Mouse (Mus musculus): Measurements from ENCODE around the gene Taf1.
"Not testable (repeated sequence)": the region's sequence is repeated elsewhere in the genome, so short reads cannot be mapped to it uniquely, and the experiment has no call there.

Gene Taf1

GRCm38 (mm10) chrX:101532347-101533221 lies at the start of gene Taf1:
Gene Taf1, plus strand, starts transcription at chrX:101532734.
- peak; percentile 81 for DNase-seq (ENCODE audit: extremely low read depth, low read depth, low spot score)

GRCm38 (mm10) chrX:101486487-101487152 lies 45.9 kb upstream of the Taf1 start:
- not testable (repeated sequence) for DNase-seq (ENCODE audit: extremely low read depth, low read depth, low spot score)

- no peak for DNase-seq (ENCODE audit: extremely low read depth, low read depth, low spot score)
Observed at GRCm38 (mm10) chrX:101504636-101505035, 27.9 kb upstream of the Taf1 start.

- DNase-seq (ENCODE audit: extremely low read depth, low read depth, low spot score): no peak
Observed at GRCm38 (mm10) chrX:101515710-101516109, 16.8 kb upstream of the Taf1 start.

- no peak for DNase-seq (ENCODE audit: extremely low read depth, low read depth, low spot score)
Observed at GRCm38 (mm10) chrX:101518006-101518405, 14.5 kb upstream of the Taf1 start.

GRCm38 (mm10) chrX:101522027-101522426 lies 10.5 kb upstream of the Taf1 start:
- no peak for DNase-seq (ENCODE audit: extremely low read depth, low read depth, low spot score)

GRCm38 (mm10) chrX:101527356-101527755 lies 5.2 kb upstream of the Taf1 start:
- DNase-seq (ENCODE audit: extremely low read depth, low read depth, low spot score): no peak

GRCm38 (mm10) chrX:101585455-101585854 lies 52.9 kb downstream of the Taf1 start:
- DNase-seq (ENCODE audit: extremely low read depth, low read depth, low spot score): no peak

- DNase-seq (ENCODE audit: extremely low read depth, low read depth, low spot score): no peak
Observed at GRCm38 (mm10) chrX:101616183-101616582, 83.6 kb downstream of the Taf1 start.

GRCm38 (mm10) chrX:101617889-101618288 lies 85.4 kb downstream of the Taf1 start:
- DNase-seq (ENCODE audit: extremely low read depth, low read depth, low spot score): no peak

- DNase-seq (ENCODE audit: extremely low read depth, low read depth, low spot score): no peak
Observed at GRCm38 (mm10) chrX:101620317-101620716, 87.8 kb downstream of the Taf1 start.

GRCm38 (mm10) chrX:101622539-101622938 lies 90.0 kb downstream of the Taf1 start:
- no peak for DNase-seq (ENCODE audit: extremely low read depth, low read depth, low spot score)

- no peak for DNase-seq (ENCODE audit: extremely low read depth, low read depth, low spot score)
Observed at GRCm38 (mm10) chrX:101636821-101637525, 104.4 kb downstream of the Taf1 start.

- DNase-seq (ENCODE audit: extremely low read depth, low read depth, low spot score): no peak
Observed at GRCm38 (mm10) chrX:101638856-101639255, 106.3 kb downstream of the Taf1 start.

GRCm38 (mm10) chrX:101639306-101639705 lies 106.8 kb downstream of the Taf1 start:
- DNase-seq (ENCODE audit: extremely low read depth, low read depth, low spot score): no peak

- peak; percentile 82 for DNase-seq (ENCODE audit: extremely low read depth, low read depth, low spot score)
Observed at GRCm38 (mm10) chrX:101639741-101640166, 107.2 kb downstream of the Taf1 start, which contains the start of gene Ogt. Gene Ogt, plus strand, starts transcription at chrX:101640060.

- no peak for DNase-seq (ENCODE audit: extremely low read depth, low read depth, low spot score)
Observed at GRCm38 (mm10) chrX:101640194-101641160, 107.9 kb downstream of the Taf1 start.

GRCm38 (mm10) chrX:101641161-101641530 lies 108.6 kb downstream of the Taf1 start:
- no peak for DNase-seq (ENCODE audit: extremely low read depth, low read depth, low spot score)

GRCm38 (mm10) chrX:101642091-101642490 lies 109.6 kb downstream of the Taf1 start:
- no peak for DNase-seq (ENCODE audit: extremely low read depth, low read depth, low spot score)

GRCm38 (mm10) chrX:101645286-101645685 lies 112.8 kb downstream of the Taf1 start:
- no peak for DNase-seq (ENCODE audit: extremely low read depth, low read depth, low spot score)
